Mouse (Mus musculus) forebrain, embryonic 12.5 days (tissue): Measurements from ENCODE around the gene Slc15a4. TPM values are rescaled to one million over a fixed set of nuclear protein-coding genes. Genes with fewer than 3 reads are reported as not detected.

Source experiments
- ATAC-seq: fragments of 200-750 bp; cut with Nextera tagmentation; 2 replicates; pipeline ENCODE4 v1.8.0; 2017; ENCODE audit warnings: moderate TSS enrichment; ENCODE audit not compliant: low FRiP score
- H3K27ac ChIP-seq: fragments of 300-500 bp; sonication (generic); 2 replicates; pipeline ENCODE4 v1.5.1; 2016; ENCODE audit warnings: mild to moderate bottlenecking
- H3K27me3 ChIP-seq: fragments of 300-500 bp; sonication (generic); 2 replicates; pipeline ENCODE4 v1.6.1; 2016; ENCODE audit warnings: mild to moderate bottlenecking
- H3K36me3 ChIP-seq: fragments of 300-500 bp; sonication (generic); replicated peaks from 2 replicates; pipeline ENCODE4 v1.6.1; 2016; ENCODE audit warnings: mild to moderate bottlenecking
- H3K4me1 ChIP-seq: fragments of 300-500 bp; sonication (generic); 2 replicates; pipeline ENCODE4 v1.6.1; 2016
- H3K4me2 ChIP-seq: fragments of 300-500 bp; sonication (generic); 2 replicates; pipeline ENCODE4 v1.6.1; 2016; ENCODE audit warnings: mild to moderate bottlenecking, moderate library complexity
- H3K4me3 ChIP-seq: fragments of 300-500 bp; sonication (generic); replicated peaks from 2 replicates; pipeline ENCODE4 v1.5.1; 2016; ENCODE audit warnings: mild to moderate bottlenecking
- H3K9ac ChIP-seq: fragments of 300-500 bp; sonication (generic); 2 replicates; pipeline ENCODE4 v1.6.1; 2016; ENCODE audit warnings: mild to moderate bottlenecking
- H3K9me3 ChIP-seq: fragments of 300-500 bp; sonication (generic); 2 replicates; pipeline ENCODE4 v1.6.1; 2016
- WGBS: fragments of 180-500 bp; shearing (Covaris S2); methylation state at CpG from one replicate; pipeline ENCODE4 v1.1.7; 2016; 5-methylcytosine and 5-hydroxymethylcytosine counted together
- polyA plus RNA-seq: library from polyadenylated mRNA; unstranded; fragments of >200 nt; fragmentation: Nextera tagmentation; extraction: Ambion mirVana; gene quantifications from 2 replicates; pipeline ENCODE4 v1.2.1, GENCODE M21; 2016

Gene Slc15a4
- polyA plus RNA-seq, 1 experiment from 2014 or later, result 27.5 TPM

DNA sequence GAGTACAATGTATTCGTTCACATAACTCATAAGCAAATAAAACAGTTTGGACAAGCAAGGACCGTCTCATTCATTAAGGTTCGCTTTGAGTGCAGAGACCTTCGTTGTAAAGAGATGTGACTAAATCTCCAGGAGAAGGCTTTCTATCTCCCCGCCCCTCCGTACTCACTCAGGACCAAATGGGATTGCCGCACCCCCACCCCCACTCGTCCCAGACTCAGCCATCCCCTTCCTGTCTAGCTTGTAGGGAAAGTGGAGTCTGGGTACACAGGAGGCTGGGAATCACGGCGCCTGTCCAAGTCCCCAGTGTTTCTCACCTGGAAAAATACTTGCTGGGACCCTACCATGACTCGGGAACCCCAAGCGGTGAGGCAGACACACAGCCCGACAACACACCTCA lies 6.9 kb upstream of the Slc15a4 start:
- H3K9me3 ChIP-seq, result 0 out of 2 replicates have a peak, but pooled peaks cover 5% of the 10 kb centered on the region
- WGBS, result 91% methylated on average over 13 of the region's 13 CpGs
- H3K36me3 ChIP-seq, result no peaks in the 10 kb centered on the region
- no peak for ATAC-seq
- H3K9ac ChIP-seq, result no peak overlapping the region
- no peak overlapping the region for H3K4me2 ChIP-seq
- no peaks in the 10 kb centered on the region for H3K4me1 ChIP-seq
- H3K4me3 ChIP-seq, result no peak overlapping the region
- no peaks in the 10 kb centered on the region for H3K27me3 ChIP-seq
- no peak overlapping the region for H3K27ac ChIP-seq

DNA sequence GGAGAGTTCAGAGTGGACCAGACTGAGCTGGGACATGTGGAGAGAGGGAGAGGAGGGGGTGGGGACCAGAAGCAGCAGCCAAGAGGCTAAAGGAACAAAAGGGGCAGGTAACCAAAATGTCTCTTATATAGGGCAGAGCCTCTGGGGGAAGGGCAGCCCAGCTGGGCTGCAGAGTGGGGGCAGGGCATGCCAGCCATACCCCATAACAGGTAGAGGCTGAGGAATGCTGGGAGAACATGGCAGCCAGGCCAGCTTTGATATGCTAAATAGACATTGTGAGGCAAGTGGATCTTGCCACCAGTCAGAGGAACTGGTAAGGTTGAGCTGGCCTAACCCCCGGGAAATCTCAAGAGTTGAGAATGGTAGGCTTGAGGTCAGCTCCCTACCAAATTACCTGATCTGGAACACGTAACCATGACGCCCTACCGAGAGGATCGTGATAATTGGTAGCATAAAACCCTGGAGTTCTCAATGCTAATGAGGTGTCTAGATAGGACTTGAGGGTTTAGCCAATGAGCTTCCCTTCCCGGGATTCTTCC lies 6.4 kb upstream of the Slc15a4 start:
- Histone ChIP-seq H3K9ac (no peak overlapping the region), H3K36me3 (no peaks in the 10 kb centered on the region), H3K9me3 (0 out of 2 replicates have a peak, but pooled peaks cover 5% of the 10 kb centered on the region), H3K27ac (no peak overlapping the region), H3K27me3 (no peaks in the 10 kb centered on the region), H3K4me3 (no peak overlapping the region), H3K4me2 (no peak overlapping the region), H3K4me1 (no peaks in the 10 kb centered on the region)
- ATAC-seq, result no peak
- WGBS, result 83% methylated on average over 6 of the region's 6 CpGs

DNA sequence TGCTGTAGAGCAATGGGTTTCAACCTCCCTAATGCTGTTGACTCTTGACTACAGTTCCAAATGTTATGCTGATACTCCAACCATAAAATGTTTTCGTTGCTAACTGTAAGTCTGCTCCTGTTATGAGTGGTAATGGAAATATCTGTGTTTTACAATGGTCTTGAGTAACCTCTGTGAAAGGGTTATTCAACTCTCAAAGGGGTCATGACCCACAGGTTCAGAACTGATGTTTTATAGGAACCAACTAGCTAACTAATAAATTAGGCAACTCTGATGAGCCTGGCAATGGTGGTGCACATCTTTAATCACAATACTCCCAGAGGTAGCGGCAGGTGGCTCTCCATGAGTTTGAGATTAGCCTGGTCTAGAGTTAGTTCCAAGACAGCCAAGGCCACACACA lies 5.5 kb upstream of the Slc15a4 start:
- Histone ChIP-seq H3K9me3 (0 out of 2 replicates have a peak, but pooled peaks cover 5% of the 10 kb centered on the region), H3K4me1 (peaks cover under 1% of the 10 kb centered on the region; the same call in 1 of the 2 replicates), H3K9ac (no peak overlapping the region), H3K4me2 (no peak overlapping the region), H3K27ac (no peak overlapping the region), H3K36me3 (no peaks in the 10 kb centered on the region), H3K4me3 (no peak overlapping the region), H3K27me3 (no peaks in the 10 kb centered on the region)
- ATAC-seq, result no peak
- 94% methylated on average over 2 of the region's 2 CpGs for WGBS

DNA sequence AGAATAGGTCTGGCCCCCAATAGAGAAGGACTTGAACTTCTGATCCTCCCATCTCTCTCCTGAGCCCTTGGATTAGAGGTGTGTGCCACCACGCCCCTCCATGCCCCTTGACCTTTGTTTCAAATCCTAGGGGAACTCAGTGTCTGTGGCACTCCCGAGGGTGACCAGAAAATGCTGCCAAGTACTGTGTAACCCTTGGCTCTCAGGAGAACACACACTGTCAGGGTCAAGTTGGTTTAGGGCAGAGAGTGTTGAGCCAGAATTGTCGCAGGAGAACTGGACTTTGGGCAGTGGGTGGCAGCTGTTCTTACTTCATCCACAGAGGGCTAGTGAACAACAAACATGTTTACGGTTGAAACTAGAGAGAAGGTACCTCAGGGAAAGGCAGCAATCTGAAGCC lies 4.9 kb upstream of the Slc15a4 start:
- ATAC-seq, result no peak
- H3K4me3 ChIP-seq, result no peak overlapping the region
- no peaks in the 10 kb centered on the region for H3K36me3 ChIP-seq
- H3K27ac ChIP-seq, result no peak overlapping the region
- no peaks in the 10 kb centered on the region for H3K27me3 ChIP-seq
- WGBS, result 85% methylated on average over 4 of the region's 4 CpGs
- peaks cover 6% of the 10 kb centered on the region for H3K4me1 ChIP-seq
- no peak overlapping the region for H3K4me2 ChIP-seq
- 0 out of 2 replicates have a peak, but pooled peaks cover 5% of the 10 kb centered on the region for H3K9me3 ChIP-seq
- no peak overlapping the region for H3K9ac ChIP-seq

DNA sequence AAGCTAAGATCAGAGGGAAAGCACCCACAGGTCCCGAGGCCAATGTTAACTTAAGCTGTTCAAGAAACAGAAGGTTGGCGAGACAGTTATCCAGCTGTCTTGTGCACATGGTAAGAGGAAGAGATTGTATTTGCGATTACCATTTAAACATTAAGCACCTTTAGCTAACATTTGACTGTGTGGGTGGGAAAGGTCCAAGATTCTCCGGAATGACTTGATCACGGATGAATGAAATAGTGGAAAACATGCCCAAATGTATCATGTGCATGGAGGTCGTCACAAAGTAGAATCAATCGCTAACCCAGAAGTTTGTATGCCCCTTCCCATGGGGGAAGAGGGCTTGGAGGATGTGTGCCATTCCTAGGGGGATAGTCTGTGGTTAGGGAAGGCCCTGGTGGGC lies 969 bp upstream of the Slc15a4 start:
- Histone ChIP-seq H3K27ac (no peak overlapping the region), H3K9me3 (no peaks in the 10 kb centered on the region), H3K27me3 (0 out of 2 replicates have a peak, but pooled peaks cover 7% of the 10 kb centered on the region), H3K4me1 (peaks cover 11% of the 10 kb centered on the region), H3K4me2 (no peak overlapping the region), H3K9ac (no peak overlapping the region), H3K36me3 (no peaks in the 10 kb centered on the region), H3K4me3 (no peak overlapping the region)
- no peak for ATAC-seq
- WGBS, result 95% methylated on average over 7 of the region's 7 CpGs

DNA sequence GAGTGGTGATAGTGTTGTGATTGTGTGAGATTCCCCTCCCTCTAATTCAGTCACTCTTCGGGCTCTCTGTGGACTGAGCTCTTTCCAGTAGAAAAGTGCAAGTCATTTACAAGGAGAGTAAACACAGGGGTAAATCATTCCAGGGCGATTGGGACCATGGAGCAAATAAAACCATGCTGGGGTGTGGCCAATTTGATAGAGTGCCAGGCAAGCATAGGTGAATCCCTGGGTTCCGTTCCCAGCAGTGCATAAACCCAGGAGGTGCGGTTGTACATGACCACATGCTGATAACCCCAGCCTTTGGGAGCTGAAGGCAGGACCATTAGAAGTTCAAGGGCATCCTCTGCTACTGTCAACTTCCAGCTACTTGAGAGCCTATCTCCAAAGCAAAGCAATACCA lies 491 bp upstream of the Slc15a4 start:
- Histone ChIP-seq H3K27me3 (0 out of 2 replicates have a peak, but pooled peaks cover 7% of the 10 kb centered on the region), H3K9me3 (no peaks in the 10 kb centered on the region), H3K27ac (no peak overlapping the region), H3K4me2 (peak overlapping the region; percentile 98), H3K9ac (peak overlapping the region; percentile 68), H3K36me3 (no peaks in the 10 kb centered on the region), H3K4me3 (peak overlapping the region; percentile 58), H3K4me1 (peaks cover 11% of the 10 kb centered on the region)
- 38% methylated on average over 4 of the region's 4 CpGs for WGBS
- no peak for ATAC-seq

DNA sequence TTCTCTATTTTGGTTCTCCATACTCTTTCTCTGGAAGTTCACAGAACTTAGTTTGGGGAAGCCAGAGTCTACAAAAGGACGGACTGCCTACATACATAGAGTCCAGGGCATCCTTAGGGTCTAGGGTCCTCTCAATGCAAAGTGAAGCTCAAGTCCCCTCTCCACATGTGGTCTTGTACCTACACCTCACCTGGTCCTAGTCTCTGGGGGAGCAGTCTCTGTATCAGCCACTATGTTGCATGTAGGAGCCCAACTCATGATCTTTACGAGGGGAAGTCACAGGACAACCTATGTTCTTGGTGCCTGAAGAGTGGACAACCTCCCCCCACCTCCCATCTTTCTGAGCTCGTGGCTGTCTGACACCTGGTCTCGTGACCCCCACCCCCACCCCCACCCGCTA lies 1.0 kb downstream of the Slc15a4 start:
- Histone ChIP-seq H3K9ac (peak overlapping the region; percentile 68), H3K27ac (no peak overlapping the region), H3K36me3 (no peaks in the 10 kb centered on the region), H3K4me1 (peaks cover 11% of the 10 kb centered on the region), H3K9me3 (no peaks in the 10 kb centered on the region), H3K4me3 (peak overlapping the region; percentile 58), H3K4me2 (peak overlapping the region; percentile 98), H3K27me3 (0 out of 2 replicates have a peak, but pooled peaks cover 7% of the 10 kb centered on the region)
- no peak for ATAC-seq
- WGBS, result 9% methylated on average over 5 of the region's 5 CpGs

DNA sequence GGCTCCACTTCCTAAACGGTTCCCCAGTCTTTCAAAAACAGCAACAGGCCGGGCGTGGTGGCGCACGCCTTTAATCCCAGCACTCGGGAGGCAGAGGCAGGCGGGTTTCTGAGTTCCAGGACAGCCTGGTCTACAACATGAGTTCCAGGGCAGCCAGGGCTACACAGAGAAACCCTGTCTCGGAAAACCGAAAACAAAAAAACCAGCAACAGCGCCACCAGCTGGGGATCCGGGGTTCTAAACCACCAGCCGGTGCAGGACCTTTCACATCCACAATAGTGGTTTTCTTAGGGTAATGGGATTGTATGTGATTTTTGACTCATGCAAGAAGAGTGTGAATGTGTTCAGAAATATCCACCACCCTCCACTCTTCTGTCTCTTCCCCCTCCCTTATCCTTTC lies 5.5 kb downstream of the Slc15a4 start:
- 84% methylated on average over 12 of the region's 12 CpGs for WGBS
- Histone ChIP-seq H3K4me3 (no peak overlapping the region), H3K27ac (no peak overlapping the region)

DNA sequence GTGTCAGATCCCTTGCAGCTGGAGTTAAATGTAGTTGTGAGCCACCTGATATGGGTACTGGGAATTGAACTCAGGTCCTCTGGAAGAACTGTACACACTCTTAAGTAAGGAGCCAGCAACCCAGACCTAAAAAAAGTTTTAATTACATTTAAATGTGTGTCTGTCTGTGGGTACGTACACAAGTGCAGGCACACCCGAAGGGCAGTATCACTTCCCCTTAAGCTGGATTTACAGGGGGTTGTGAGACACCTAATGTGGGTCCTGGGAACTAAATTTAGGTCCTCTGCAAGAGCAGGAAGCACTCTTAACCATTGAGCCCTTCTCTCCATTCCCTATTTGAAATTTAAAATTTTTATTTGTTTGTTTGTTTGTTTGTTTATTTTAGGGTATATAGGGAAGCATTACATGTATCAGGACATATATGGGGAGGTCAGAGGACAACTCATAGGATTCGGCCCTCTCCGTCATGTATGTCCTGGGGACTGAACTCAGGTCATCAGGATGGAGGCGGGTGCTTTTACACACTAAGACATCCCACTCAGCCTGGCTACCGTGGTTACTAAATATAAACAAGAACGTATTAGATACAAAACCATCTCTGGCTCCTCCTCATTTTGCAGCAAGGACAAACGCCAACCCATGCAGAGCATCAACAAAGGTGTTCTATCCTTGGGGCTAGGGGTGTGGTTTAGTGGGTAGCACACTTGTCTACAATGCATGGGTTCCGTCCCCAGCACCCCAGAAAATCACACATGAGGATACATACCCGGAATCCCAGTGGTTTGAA lies 8.1 kb downstream of the Slc15a4 start:
- Histone ChIP-seq H3K36me3 (no peaks in the 10 kb centered on the region), H3K9me3 (no peaks in the 10 kb centered on the region), H3K9ac (no peak overlapping the region), H3K27me3 (no peaks in the 10 kb centered on the region), H3K4me2 (no peak overlapping the region), H3K4me3 (no peak overlapping the region), H3K4me1 (no peaks in the 10 kb centered on the region), H3K27ac (no peak overlapping the region)
- no peak for ATAC-seq
- WGBS, result 87% methylated on average over 10 of the region's 10 CpGs

More for the DNA sequence above, 5.5 kb downstream of the Slc15a4 start:
- peaks cover 4% of the 10 kb centered on the region for H3K4me1 ChIP-seq
- H3K9ac ChIP-seq, result no peak overlapping the region
- H3K36me3 ChIP-seq, result no peaks in the 10 kb centered on the region
- H3K4me2 ChIP-seq, result no peak overlapping the region
- no peaks in the 10 kb centered on the region for H3K9me3 ChIP-seq
- 0 out of 2 replicates have a peak, but pooled peaks cover 7% of the 10 kb centered on the region for H3K27me3 ChIP-seq
- ATAC-seq, result no peak

DNA sequence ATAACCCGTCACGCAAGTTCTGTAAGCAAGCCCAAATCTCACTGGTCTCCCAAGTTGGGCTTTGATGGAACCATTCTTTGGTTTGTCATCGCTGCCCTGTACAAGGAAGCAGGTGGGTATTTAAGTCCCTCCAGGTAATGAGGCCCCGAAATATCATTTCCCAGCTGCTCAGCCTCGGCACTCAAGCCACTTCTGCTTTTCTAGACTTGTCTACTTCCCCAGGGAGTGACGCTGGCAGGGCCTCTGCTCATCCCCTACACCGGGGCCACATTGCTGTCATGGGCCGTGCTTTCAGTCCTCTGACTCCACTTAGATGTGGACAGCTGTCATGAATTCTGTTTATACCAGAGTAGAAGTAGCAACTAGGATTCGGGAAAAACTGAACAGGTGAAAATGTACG lies 11.6 kb downstream of the Slc15a4 start:
- Histone ChIP-seq H3K27ac (no peak overlapping the region), H3K4me2 (no peak overlapping the region), H3K4me1 (peaks cover 4% of the 10 kb centered on the region), H3K27me3 (no peaks in the 10 kb centered on the region), H3K9me3 (no peaks in the 10 kb centered on the region), H3K9ac (no peak overlapping the region), H3K36me3 (no peaks in the 10 kb centered on the region), H3K4me3 (no peak overlapping the region)
- ATAC-seq, result no peak
- WGBS, result 82% methylated on average over 10 of the region's 10 CpGs

DNA sequence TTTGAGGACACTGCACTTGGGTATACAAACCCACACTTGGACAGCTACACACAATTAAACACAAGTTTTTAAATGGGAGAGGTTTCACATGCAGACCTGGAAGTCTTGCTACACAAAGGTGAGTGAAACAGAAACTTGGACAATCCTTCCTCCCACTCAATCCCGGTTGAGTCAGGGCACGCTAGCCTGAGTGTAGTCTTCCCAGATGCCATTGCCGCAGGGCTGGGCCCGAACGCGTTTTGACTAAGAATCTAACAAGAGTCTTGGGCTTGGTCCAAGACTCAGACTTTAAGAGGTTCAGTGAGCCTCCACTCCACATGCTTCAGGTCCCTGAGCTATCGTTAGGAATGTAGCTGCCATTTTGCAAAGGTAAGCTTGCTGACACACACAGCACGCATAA lies 12.3 kb downstream of the Slc15a4 start:
- Histone ChIP-seq H3K4me3 (no peak overlapping the region), H3K9me3 (no peaks in the 10 kb centered on the region), H3K36me3 (no peaks in the 10 kb centered on the region), H3K9ac (no peak overlapping the region), H3K4me1 (peaks cover 12% of the 10 kb centered on the region), H3K27me3 (no peaks in the 10 kb centered on the region), H3K4me2 (no peak overlapping the region), H3K27ac (no peak overlapping the region)
- 87% methylated on average over 8 of the region's 8 CpGs for WGBS
- no peak for ATAC-seq

DNA sequence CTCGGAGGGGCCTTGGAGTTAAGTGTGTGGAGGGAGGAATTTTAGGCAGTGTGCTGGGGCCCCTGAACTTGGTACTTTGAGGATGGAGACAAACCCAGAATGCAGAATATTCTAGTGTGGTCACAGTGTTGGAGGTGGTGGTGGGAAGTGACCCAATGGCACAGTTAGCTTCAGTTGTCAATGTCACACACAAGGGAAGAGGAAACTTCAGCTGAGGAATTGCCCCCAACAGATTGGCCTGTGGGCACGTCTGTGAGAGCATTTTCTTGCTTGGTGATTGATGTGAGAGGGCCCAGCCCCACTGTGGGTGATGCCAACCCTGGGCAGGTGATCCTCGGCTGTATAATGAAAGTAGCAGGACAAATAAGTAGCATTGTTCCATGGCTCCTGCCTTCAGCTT lies 13.9 kb downstream of the Slc15a4 start:
- Histone ChIP-seq H3K4me2 (no peak overlapping the region), H3K4me3 (no peak overlapping the region), H3K27me3 (no peaks in the 10 kb centered on the region), H3K36me3 (no peaks in the 10 kb centered on the region), H3K9me3 (no peaks in the 10 kb centered on the region), H3K27ac (no peak overlapping the region), H3K9ac (no peak overlapping the region), H3K4me1 (peaks cover 21% of the 10 kb centered on the region)
- WGBS, result 74% methylated on average over 3 of the region's 3 CpGs
- ATAC-seq, result no peak
